Mouse (Mus musculus) central nervous system, embryonic 11.5 days (tissue): Measurements from ENCODE around the gene Mup3. TPM values are rescaled to one million over a fixed set of nuclear protein-coding genes. Genes with fewer than 3 reads are reported as not detected.

ENCODE experiments used
- polyA plus RNA-seq: library from polyadenylated mRNA; depleted of rRNA; stranded (reverse); fragments of >200 nt; gene quantifications from 2 replicates; pipeline ENCODE4 v1.2.3, GENCODE M21; 2012; rRNA removed

Gene Mup3
- polyA plus RNA-seq = not detected in 2 replicates

DNA sequence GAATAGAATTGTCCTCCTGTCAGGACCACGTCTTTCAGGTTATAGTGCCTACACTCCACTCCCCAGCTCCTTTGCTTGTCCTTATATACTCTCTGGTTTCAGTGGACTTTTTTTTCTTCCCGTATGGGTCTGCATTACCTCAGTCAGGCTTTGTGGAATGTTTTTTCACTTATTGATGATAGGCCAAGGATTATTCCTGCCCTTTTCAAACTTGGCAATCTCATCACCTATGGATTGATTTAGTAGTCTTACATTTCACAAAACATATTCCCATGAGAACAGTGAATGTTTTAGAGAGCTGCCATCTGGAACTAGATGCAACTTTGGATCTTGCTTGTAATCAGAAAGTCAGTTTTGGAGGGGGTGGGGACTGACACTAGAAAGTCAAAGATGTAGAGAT, at the start of gene Mup3:
Gene Mup3 (minus strand): TSS at position 102 of the 400 bp plus-strand sequence.

DNA sequence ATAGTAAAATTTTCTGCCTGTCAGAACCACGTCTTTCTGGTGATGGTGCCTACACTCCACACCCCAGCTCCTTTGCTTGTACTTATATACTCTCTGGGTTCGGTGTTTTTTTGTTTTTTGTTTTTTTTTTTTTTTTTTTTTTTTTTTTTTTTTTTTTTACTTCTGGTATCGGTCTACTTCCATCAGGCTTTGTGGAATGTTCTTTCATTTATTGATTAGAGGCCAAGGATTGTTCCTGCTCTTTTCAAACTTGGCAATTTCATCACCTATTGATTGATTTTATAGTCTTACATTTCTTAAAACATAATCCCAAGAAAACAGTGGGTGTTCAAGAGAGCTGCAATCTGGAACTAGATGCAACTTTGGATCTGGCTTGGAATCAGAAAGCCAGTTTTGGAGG, 33.1 kb downstream of the Mup3 start, which contains the start of gene Mup20:
Gene Mup20 (minus strand): TSS at position 101 of the 400 bp plus-strand sequence.

Other genes starting within 250 kb of the Mup3 start
- gene Mup20, start 33.2 kb downstream of the Mup3 start, polyA plus RNA-seq = not detected in 2 replicates
- gene Mup21, start 63.5 kb upstream of the Mup3 start, polyA plus RNA-seq = not detected in 2 replicates
- 12.4 and 17.8 TPM in 2 replicates for gene Zfp37, start 143.7 kb upstream of the Mup3 start, polyA plus RNA-seq
- gene Slc31a2, start 175.2 kb upstream of the Mup3 start, polyA plus RNA-seq = 6.0 and 9.1 TPM in 2 replicates